In the genomic region with DNA sequence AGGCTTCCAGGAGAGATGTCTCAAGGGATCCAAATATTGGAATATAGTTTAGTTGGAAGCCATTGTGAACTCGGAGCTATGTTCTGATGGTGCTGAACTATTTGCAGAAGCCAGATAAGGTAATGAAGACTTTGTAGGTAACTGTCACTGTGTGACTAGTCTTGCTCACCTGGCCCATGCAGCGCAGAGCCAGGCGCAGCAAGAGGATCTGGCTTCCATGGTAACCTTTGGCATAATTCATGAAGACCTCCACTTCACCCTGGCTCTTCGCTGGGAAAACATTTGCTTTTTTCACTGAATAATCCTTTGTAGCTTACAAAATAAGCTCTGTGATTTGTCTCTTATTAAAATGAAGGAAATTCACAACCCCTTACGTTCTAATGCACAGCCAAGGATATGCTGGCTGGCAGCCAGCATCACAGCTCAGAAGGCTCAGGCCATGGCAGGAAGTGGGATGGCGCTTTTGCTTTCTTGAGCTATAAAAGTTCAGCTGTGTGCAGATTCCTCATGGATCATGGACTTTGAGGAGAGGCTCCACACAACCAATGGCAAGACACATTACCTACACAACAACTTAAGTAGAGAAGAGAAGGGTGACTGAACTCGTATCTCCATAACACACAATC, we compare ENCODE assay signal across 13 mouse cellular contexts.
DNase-seq lines count a peak whose midpoint lies in the region; ATAC-seq lines count a peak whose summit lies in the region.
"Had no signal": no experiment of that assay in that cellular context is flagged by ENCODE, and none has a peak within 500 bp of the region (broad histone marks: within the 10 kb centered on the region; RNA-seq: fewer than 3 reads in every experiment).

No protein-coding gene starts in this region.

- DNase-seq in embryonic facial prominence, embryonic 14.5 days (ENCODE audit: low spot score) = peak; percentile 81
- no peak for DNase-seq in embryonic facial prominence, embryonic 10.5 days (ENCODE audit: low spot score)
- no peak for DNase-seq in kidney, adult 8-10 months
- peak; percentile 3 for DNase-seq in urinary bladder, postnatal 14 days (ENCODE audit: low spot score)
- no peak for DNase-seq in urinary bladder, adult 18-20 months (ENCODE audit: low spot score in 2 of 2)
- no peak for DNase-seq in yolk sac, embryonic 10.5 days (ENCODE audit: low spot score)
- no peak for DNase-seq in Muller cell, postnatal 12 days (ENCODE audit: inconsistent ontology term)
- DNase-seq: B cell, adult 2 months; right cerebral cortex, postnatal 25 days had no signal

- H3K36me3 ChIP-seq in embryonic facial prominence, embryonic 14.5 days (ENCODE audit: control insufficient read depth, insufficient read depth, low read length) = no peaks in the 10 kb centered on the region
- H3K36me3 ChIP-seq in embryonic facial prominence, embryonic 10.5 days (replicated peaks) = no peaks in the 10 kb centered on the region
- no peaks in the 10 kb centered on the region for H3K36me3 ChIP-seq in kidney, embryonic 15.5 days
- H3K36me3 ChIP-seq: embryonic facial prominence, embryonic 15.5 days; G1E had no signal

- H3K4me3 ChIP-seq in embryonic facial prominence, embryonic 14.5 days (ENCODE audit: low read depth, low read length) = no peak overlapping the region
- H3K4me3 ChIP-seq in embryonic facial prominence, embryonic 10.5 days = no peak overlapping the region
- H3K4me3 ChIP-seq in kidney, embryonic 15.5 days (replicated peaks) = no peak overlapping the region
- H3K4me3 ChIP-seq: embryonic facial prominence, embryonic 15.5 days; layer of hippocampus, adult 2 months had no signal

- WGBS in embryonic facial prominence, embryonic 14.5 days = 66% methylated on average over 7 of the region's 7 CpGs
- 89% methylated on average over 7 of the region's 7 CpGs for WGBS in embryonic facial prominence, embryonic 10.5 days
- 54% methylated on average over 7 of the region's 7 CpGs for WGBS in kidney, embryonic 15.5 days

- peak; percentile 60; the same call in 1 of the 2 replicates for ATAC-seq in embryonic facial prominence, embryonic 14.5 days (ENCODE audit: low read depth)
- peak; percentile 81 for ATAC-seq in kidney, embryonic 15.5 days (replicated peaks; ENCODE audit: low FRiP score)

- no peak overlapping the region for H3K4me2 ChIP-seq in embryonic facial prominence, embryonic 14.5 days (ENCODE audit: low read depth, low read length)
- H3K4me2 ChIP-seq in kidney, embryonic 15.5 days = no peak overlapping the region
- H3K4me2 ChIP-seq: embryonic facial prominence, embryonic 15.5 days had no signal

- H3K4me1 ChIP-seq in embryonic facial prominence, embryonic 14.5 days (ENCODE audit: control insufficient read depth, insufficient read depth, low read length) = peaks cover 3% of the 10 kb centered on the region; the same call in 1 of the 2 replicates
- no peaks in the 10 kb centered on the region for H3K4me1 ChIP-seq in embryonic facial prominence, embryonic 10.5 days
- H3K4me1 ChIP-seq in kidney, embryonic 15.5 days = peaks cover 10% of the 10 kb centered on the region
- H3K4me1 ChIP-seq: embryonic facial prominence, embryonic 15.5 days had no signal

- H3K27me3 ChIP-seq in embryonic facial prominence, embryonic 14.5 days (replicated peaks; ENCODE audit: control insufficient read depth, insufficient read depth, low read length) = no peaks in the 10 kb centered on the region
- H3K27me3 ChIP-seq in embryonic facial prominence, embryonic 10.5 days (replicated peaks; ENCODE audit: low read depth, poor library complexity, severe bottlenecking) = no peaks in the 10 kb centered on the region
- no peaks in the 10 kb centered on the region for H3K27me3 ChIP-seq in kidney, embryonic 15.5 days
- H3K27me3 ChIP-seq: embryonic facial prominence, embryonic 15.5 days had no signal

- no peaks in the 10 kb centered on the region for H3K9me3 ChIP-seq in embryonic facial prominence, embryonic 14.5 days (ENCODE audit: control insufficient read depth, low read length)
- H3K9me3 ChIP-seq in embryonic facial prominence, embryonic 10.5 days = no peaks in the 10 kb centered on the region
- H3K9me3 ChIP-seq in kidney, embryonic 15.5 days (replicated peaks) = no peaks in the 10 kb centered on the region
- H3K9me3 ChIP-seq: embryonic facial prominence, embryonic 15.5 days had no signal

- H3K9ac ChIP-seq in embryonic facial prominence, embryonic 14.5 days (ENCODE audit: low read depth, low read length) = no peak overlapping the region
- no peak overlapping the region for H3K9ac ChIP-seq in kidney, embryonic 15.5 days
- H3K9ac ChIP-seq: embryonic facial prominence, embryonic 15.5 days had no signal

- no peak overlapping the region for H3K27ac ChIP-seq in embryonic facial prominence, embryonic 14.5 days (replicated peaks; ENCODE audit: low read depth, low read length)
- no peak overlapping the region for H3K27ac ChIP-seq in embryonic facial prominence, embryonic 10.5 days (replicated peaks)
- peak overlapping the region; percentile 68 for H3K27ac ChIP-seq in kidney, embryonic 15.5 days
- H3K27ac ChIP-seq: embryonic facial prominence, embryonic 15.5 days; layer of hippocampus, adult 2 months had no signal

Comparison
In these comparisons a context has a peak if more than half of its experiments do, and no peak if none do; other contexts are left out.
1. DNase-seq: peak in embryonic facial prominence, embryonic 14.5 days (single experiment) and urinary bladder, postnatal 14 days (single experiment); none in embryonic facial prominence, embryonic 10.5 days (single experiment), kidney, adult 8-10 months (0 of 2), urinary bladder, adult 18-20 months (0 of 2), yolk sac, embryonic 10.5 days (single experiment) and Muller cell, postnatal 12 days (single experiment).